Mouse (Mus musculus): Measurements from ENCODE around the gene Olfr140. TPM values are rescaled to one million over a fixed set of nuclear protein-coding genes. Genes with fewer than 3 reads are reported as not detected.

The Olfr140 gene
- total RNA-seq (2023), result not detected

DNA sequence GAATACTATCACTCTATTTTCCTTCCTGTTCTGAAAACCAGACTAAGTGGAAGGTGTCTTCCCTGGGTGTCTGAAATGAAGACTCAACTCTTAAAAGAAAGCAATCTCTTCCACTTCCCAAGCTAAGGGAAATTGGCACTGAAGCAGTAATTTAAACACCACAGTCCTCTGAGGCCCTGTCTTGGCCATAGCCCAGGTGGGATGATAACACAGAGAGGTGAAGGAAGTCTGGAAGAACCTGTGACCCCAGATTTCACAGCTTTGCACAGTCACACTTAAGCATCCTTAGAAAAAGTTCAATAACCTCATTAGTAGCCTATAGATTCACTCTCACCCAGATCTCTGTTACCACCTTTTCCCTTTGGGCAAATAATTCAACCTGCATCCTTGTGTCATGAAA is at the start of gene Olfr140:
Gene Olfr140, minus strand, starts transcription at position 101 of the 400 bp plus-strand sequence.

DNA sequence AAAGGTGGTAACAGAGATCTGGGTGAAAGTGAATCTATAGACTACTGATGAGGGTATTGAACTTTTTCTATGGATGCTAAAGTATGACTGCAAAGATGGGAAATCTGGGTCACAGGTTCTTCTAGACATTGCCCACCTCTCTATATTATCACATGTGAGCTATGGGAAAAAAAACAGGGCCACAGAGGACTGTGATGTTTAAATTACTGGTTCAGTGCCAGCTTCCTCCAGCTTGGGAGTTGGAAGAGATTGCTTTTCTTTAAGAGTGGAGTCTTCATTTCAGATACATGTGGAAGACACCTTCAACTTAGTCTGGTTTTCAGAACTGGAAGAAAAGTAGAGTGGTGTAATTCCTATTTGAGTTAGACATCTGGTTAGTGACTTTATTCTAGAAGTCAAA is 28.4 kb downstream of the Olfr140 start, which contains the start of gene Olfr1265:
Gene Olfr1265, plus strand, starts transcription at position 301 of the 400 bp plus-strand sequence.

DNA sequence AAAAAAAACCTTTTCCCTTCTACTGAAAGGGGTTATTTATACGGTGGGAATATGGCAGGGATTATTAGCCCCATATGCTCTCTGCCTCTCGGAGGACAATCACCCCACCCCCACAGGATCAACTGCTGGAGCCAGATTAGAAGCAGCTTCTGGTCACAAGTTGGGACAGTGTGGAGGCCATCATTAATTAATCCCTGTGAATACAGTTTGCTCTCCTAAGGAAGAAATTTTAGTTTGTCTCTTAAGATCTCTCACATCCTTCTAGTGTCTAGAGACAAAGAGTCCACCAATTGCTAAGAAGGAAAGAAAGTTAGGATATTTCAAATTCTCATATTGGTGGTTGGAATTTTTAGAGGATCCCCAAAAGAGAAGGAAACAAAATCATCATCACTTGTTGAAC is 37.9 kb downstream of the Olfr140 start, which contains the start of gene Olfr1264:
Gene Olfr1264, minus strand, starts transcription at position 101 of the 400 bp plus-strand sequence.

DNA sequence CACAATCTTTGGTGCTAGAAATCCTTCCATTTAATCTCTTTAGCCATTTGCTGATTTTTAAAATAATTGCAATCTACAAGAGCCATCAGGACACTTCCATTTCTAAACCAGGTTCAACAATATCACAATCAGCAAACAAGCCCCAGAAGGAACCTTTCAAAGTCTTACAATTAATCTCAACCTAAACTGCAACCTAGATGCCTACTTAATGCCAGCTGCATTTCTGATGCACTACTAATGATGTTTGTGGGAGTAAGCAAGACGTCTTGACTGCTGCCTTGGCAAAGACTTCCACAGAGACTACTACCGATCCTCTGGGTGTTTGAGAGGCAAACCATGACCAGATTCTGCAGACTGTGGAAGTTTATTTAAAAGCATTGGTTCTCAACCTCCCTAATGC is 51.6 kb downstream of the Olfr140 start, which contains the start of gene Olfr1263:
Gene Olfr1263, plus strand, starts transcription at position 301 of the 400 bp plus-strand sequence.

DNA sequence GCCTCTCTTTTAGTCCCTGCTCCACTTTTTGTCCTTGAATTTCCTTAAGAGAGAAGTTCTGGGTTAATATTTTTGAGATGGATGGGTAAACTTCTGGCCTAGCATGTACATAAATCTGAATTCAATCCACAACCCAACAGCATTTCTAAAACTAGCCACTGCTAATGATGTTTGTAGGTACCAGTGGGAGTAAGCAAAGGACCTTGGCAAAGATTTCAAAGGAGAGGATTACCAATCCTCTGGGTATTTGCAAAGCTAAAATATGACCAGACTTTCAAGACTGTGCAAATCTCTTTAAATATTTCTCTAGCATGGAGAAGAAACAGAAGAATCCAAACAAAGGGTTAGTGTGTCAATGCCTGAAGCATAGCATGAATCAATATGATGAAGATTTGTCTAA is 63.5 kb downstream of the Olfr140 start, which contains the start of gene Olfr1262:
Gene Olfr1262, plus strand, starts transcription at position 301 of the 400 bp plus-strand sequence.

Other genes with a start within 250 kb of the Olfr140 start
- not detected for gene Olfr1256, start 222.0 kb downstream of the Olfr140 start, total RNA-seq (2023)
- gene Olfr48, start 215.4 kb downstream of the Olfr140 start, total RNA-seq (2023), result not detected
- gene Olfr1257, start 185.2 kb downstream of the Olfr140 start, total RNA-seq (2023), result not detected
- not detected for gene Olfr1258, start 136.3 kb downstream of the Olfr140 start, total RNA-seq (2023)
- not detected for gene Olfr1259, start 114.9 kb downstream of the Olfr140 start, total RNA-seq (2023)
- gene Olfr1260, start 89.3 kb downstream of the Olfr140 start, total RNA-seq (2023), result not detected
- gene Olfr1261, start 72.4 kb downstream of the Olfr140 start, total RNA-seq (2023), result not detected
- not detected for gene Olfr1262, start 63.4 kb downstream of the Olfr140 start, total RNA-seq (2023)
- gene Olfr1263, start 51.5 kb downstream of the Olfr140 start, total RNA-seq (2023), result not detected
- not detected for gene Olfr1264, start 38.0 kb downstream of the Olfr140 start, total RNA-seq (2023)
- not detected for gene Olfr1265, start 28.3 kb downstream of the Olfr140 start, total RNA-seq (2023)
- not detected for gene Olfr1269, start 57.8 kb upstream of the Olfr140 start, total RNA-seq (2023)
- gene Olfr32, start 78.7 kb upstream of the Olfr140 start, total RNA-seq (2023), result not detected
- not detected for gene Olfr1270, start 89.5 kb upstream of the Olfr140 start, total RNA-seq (2023)
- under 1 TPM; 0.33 to 0.50 TPM for gene Olfr1506, start 160.9 kb upstream of the Olfr140 start, total RNA-seq (2023)
- not detected for gene Olfr142, start 194.0 kb upstream of the Olfr140 start, total RNA-seq (2023)
- not detected for gene Olfr1271, start 207.4 kb upstream of the Olfr140 start, total RNA-seq (2023)
- gene Olfr1272, start 229.2 kb upstream of the Olfr140 start, total RNA-seq (2023), result not detected

Data from monocyte, adult 59 days (primary cell).